Mouse (Mus musculus) C2C12 (cell line): ENCODE measurements around the gene Fam155a. TPM values are rescaled to one million over a fixed set of nuclear protein-coding genes. Genes with fewer than 3 reads are reported as not detected.

Source experiments
- H3K27me3 ChIP-seq: one replicate; pipeline ENCODE4 v1.6.1; 2011; ENCODE audit not compliant: control insufficient read depth, insufficient read depth, insufficient read length
- H3K36me3 ChIP-seq: one replicate; pipeline ENCODE4 v1.6.1; 2011; ENCODE audit not compliant: control insufficient read depth, insufficient read depth
- H3K4me3 ChIP-seq: one replicate; pipeline ENCODE4 v1.5.1; 2011; ENCODE audit warnings: mild to moderate bottlenecking, control low read depth; ENCODE audit not compliant: poor library complexity, insufficient read depth, severe bottlenecking
- H3K79me2 ChIP-seq: one replicate; pipeline ENCODE4 v1.6.1; 2011; ENCODE audit not compliant: control insufficient read depth, insufficient read depth
- H3K79me3 ChIP-seq: one replicate; pipeline ENCODE4 v1.6.1; 2011; ENCODE audit warnings: low read depth, control low read depth
- H3ac ChIP-seq: one replicate; pipeline ENCODE3; 2011; ENCODE audit warnings: low read depth; ENCODE audit not compliant: control insufficient read depth, insufficient read length
- CEBPB ChIP-seq: IDR thresholded peaks from one replicate; pipeline ENCODE4 v1.6.1; 2011; ENCODE audit warnings: low read depth, mild to moderate bottlenecking, control low read depth, moderate library complexity
- CTCF ChIP-seq: IDR thresholded peaks from one replicate; pipeline ENCODE4 v1.5.1; 2011; ENCODE audit not compliant: control insufficient read depth, insufficient read depth, insufficient read length
- FOSL1 ChIP-seq: IDR thresholded peaks from one replicate; pipeline ENCODE4 v1.8.0; 2011; ENCODE audit warnings: mild to moderate bottlenecking, low read length; ENCODE audit not compliant: poor library complexity, insufficient read depth, severe bottlenecking
- MAX ChIP-seq: IDR thresholded peaks from one replicate; pipeline ENCODE4 v1.6.1; 2011; ENCODE audit warnings: mild to moderate bottlenecking, control low read depth
- MYOD1 ChIP-seq: IDR thresholded peaks from one replicate; pipeline ENCODE4 v1.6.1; 2011; ENCODE audit warnings: low read depth; ENCODE audit not compliant: control insufficient read depth, insufficient read length
- MYOG ChIP-seq: IDR thresholded peaks from one replicate; pipeline ENCODE4 v1.6.1; 2011; ENCODE audit not compliant: control insufficient read depth, insufficient read length; ENCODE audit errors: extremely low read depth
- USF1 ChIP-seq: IDR thresholded peaks from one replicate; pipeline ENCODE4 v1.6.1; 2011; ENCODE audit warnings: low read depth, mild to moderate bottlenecking, control low read depth, moderate library complexity
- microRNA-seq: library from miRNA; unstranded; fragments of <30 nt; microRNA quantifications from one replicate; pipeline ENCODE4, GENCODE M21; 2019; ENCODE audit warnings: borderline microRNAs expressed
- polyA plus RNA-seq: library from polyadenylated mRNA; unstranded; fragments of >200 nt; fragmentation: generic; extraction: Trizol; gene quantifications from one replicate; pipeline ENCODE4 v1.2.1, GENCODE M21; 2012; ENCODE audit warnings: missing spikeins

Fam155a gene
- polyA plus RNA-seq, 1 experiment: not detected

- no peaks in the 10 kb centered on the region for H3K79me2 ChIP-seq
Observed at GRCm38 (mm10) chr8:9157141-9157781, 613.7 kb downstream of the Fam155a start.

More at GRCm38 (mm10) chr8:9157141-9157781, 613.7 kb downstream of the Fam155a start:
- no peak for TF ChIP-seq MYOD1
- TF ChIP-seq CTCF: no peak
- no peak for TF ChIP-seq MYOG
- no peak for TF ChIP-seq MAX
- no peak for TF ChIP-seq CEBPB
- no peak for TF ChIP-seq USF1
- no peak for TF ChIP-seq FOSL1
- H3K79me3 ChIP-seq: no peaks in the 10 kb centered on the region
- H3ac ChIP-seq: no peak overlapping the region
- no peaks in the 10 kb centered on the region for H3K36me3 ChIP-seq
- H3K27me3 ChIP-seq: no peaks in the 10 kb centered on the region
- no peak overlapping the region for H3K4me3 ChIP-seq

Small RNA genes within 50 kb of the gene (microRNA-seq; reads per million reads assigned to microRNA genes)
- gene Gm47312: not detected

Other genes with a start within 250 kb of the Fam155a start
- not detected for gene Gm10217, start 93.1 kb upstream of the Fam155a start, polyA plus RNA-seq
- gene Lig4, start 206.5 kb upstream of the Fam155a start, polyA plus RNA-seq: 2.0 TPM
- gene Abhd13, start 206.5 kb upstream of the Fam155a start, polyA plus RNA-seq: 6.4 TPM
- gene Tnfsf13b, start 235.3 kb upstream of the Fam155a start, polyA plus RNA-seq: 0.04 TPM